Mouse (Mus musculus) T-cell, adult 66 days (primary cell): ENCODE measurements around the gene Lenep. TPM values are rescaled to one million over a fixed set of nuclear protein-coding genes. Genes with fewer than 3 reads are reported as not detected.

Experiments
- total RNA-seq, 2 experiments: library from RNA; stranded (reverse); gene quantifications; 3 replicates in 1 of 2; 4 replicates in 1 of 2; pipeline ENCODE4 v1.2.4; 2023

The Lenep gene
- under 1 TPM in 1 of 2 experiments, not detected in 1; 0.89 TPM for total RNA-seq

DNA sequence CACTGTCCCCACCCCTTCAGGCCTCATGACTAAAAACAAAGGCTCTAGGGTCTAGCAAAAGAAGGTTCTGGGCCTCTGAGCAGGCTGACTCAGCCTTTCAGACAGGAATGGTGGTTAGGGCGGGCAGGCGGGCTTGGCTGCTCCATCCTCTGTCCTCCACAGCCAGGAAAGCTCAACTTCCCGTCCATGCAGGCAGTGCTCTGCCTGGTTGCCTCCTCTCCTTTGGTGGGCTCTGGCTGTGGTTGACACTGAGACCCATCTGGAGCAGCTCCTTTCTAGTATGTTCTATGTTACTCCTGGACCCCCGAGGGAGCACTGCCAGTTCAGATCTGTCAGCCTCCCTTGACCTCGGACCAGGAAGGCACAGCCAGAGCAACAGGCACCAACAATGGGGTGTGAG, at the start of gene Lenep:
TSS of gene Lenep (minus strand) at position 101 of the 400 bp plus-strand sequence.

GRCm38 (mm10) chr3:89436176-89437113, 33.9 kb upstream of the Lenep start, which contains the start of gene Pbxip1:
Gene Pbxip1, plus strand, starts transcription at chr3:89436706.

DNA sequence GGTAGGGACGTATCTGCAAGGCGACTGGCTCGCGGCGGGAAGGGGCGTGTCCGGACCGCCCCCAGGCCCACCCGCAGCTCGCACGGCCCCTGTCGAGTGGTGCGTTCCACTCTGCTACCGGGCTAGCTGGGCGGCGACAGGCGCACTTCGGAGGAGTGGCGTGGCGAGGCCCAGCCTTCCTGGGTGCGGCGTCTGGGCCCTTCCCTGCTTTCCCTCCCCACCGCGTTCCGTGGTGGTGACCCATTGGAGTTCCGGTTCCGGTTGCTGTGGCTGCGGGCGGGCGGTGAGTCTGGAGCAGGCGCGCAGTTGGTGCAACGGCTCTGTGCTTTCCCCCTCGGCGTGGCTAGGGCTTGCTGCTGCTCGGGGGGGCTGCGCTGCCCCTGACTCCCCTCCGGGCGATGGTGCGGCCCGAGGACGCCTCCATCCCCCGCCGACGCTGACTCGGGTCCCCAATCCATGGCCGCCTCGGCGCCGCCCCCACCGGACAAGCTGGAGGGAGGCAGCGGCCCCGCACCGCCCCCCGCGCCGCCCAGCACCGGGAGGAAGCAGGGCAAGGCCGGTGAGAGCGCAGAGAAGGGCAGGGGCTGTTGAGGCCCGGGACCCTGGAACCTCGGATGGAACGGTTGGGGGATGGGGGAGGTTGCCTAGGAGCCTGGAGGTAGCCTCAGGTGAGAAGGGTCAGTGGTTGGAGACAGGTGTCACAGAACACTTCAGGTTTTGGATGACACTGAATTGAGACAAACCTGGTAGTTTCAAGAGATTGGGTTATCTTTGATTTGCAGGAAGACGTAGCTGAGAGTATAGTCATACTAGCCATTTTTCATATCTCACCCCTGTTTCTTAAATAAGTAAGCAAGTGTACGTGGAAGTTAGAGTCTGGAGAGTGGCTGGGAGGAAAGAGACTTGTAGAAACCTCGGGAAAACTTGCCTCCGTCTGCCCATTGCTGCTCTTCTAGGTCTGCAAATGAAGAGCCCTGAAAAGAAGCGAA, 27.9 kb upstream of the Lenep start, which contains the start of gene Pygo2:
TSS of gene Pygo2 (plus strand) at position 44 of the 989 bp plus-strand sequence.

GRCm38 (mm10) chr3:89418170-89418860, 15.7 kb upstream of the Lenep start, which contains the start of the genes Cks1b and Shc1:
Gene Cks1b, minus strand, starts transcription at chr3:89418383.
Gene Shc1, plus strand, starts transcription at chr3:89418443.

GRCm38 (mm10) chr3:89411490-89412393, 9.1 kb upstream of the Lenep start, which contains the start of gene Flad1:
Gene Flad1, minus strand, starts transcription at chr3:89411870.

GRCm38 (mm10) chr3:89394006-89394893, 8.3 kb downstream of the Lenep start, which contains the start of gene Zbtb7b:
Gene Zbtb7b, minus strand, starts transcription at chr3:89394776.

DNA sequence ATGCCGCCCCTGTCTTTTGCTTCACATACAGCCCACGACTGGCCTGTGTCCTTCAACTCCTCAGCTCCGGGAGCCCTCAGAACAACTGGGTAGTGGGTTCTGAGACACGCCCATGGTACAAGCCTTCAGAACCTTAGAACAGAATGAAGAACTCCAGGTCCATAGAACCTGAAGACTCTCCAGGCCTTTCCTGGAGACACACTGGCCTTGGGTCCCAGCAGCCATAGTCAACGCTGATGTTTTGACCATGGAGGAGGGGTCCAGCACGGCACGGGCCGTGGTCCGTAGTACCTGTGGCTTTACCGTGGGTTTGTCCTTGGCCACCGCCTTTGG, 37.5 kb downstream of the Lenep start, which contains the start of gene Dcst1:
TSS of gene Dcst1 (minus strand) at position 101 of the 333 bp plus-strand sequence.

DNA sequence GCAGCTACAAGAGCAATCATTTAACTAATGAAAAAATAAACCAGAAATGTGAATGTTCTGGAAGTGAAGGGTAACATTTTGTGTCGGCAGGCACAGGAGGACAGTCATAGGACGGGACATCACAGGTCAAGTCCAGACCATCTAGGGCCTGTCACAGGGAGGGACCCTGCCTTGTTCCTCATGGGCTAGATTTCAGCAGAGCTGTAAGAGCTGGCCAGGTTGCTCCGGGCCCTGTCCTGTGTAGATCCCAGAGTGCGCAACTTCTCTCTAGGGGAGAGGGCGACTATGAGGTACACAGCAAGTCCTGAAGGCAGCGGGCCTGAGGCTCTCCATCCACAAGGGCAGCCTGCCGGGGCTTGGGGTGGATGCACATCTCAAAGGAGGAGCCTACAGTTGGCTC, 40.9 kb downstream of the Lenep start, which contains the start of gene Dcst2:
TSS of gene Dcst2 (plus strand) at position 301 of the 400 bp plus-strand sequence.

Other genes starting within 250 kb of the Lenep start
- 10 to 100 TPM; 11.3 to 14.4 TPM for gene Hcn3, start 242.6 kb downstream of the Lenep start, total RNA-seq
- 100 to 1,000 TPM; 123 to 131 TPM for gene Clk2, start 238.0 kb downstream of the Lenep start, total RNA-seq
- gene Scamp3, start 225.3 kb downstream of the Lenep start, total RNA-seq, result 100 to 1,000 TPM; 159 to 177 TPM
- 100 to 1,000 TPM; 178 to 181 TPM for gene Fam189b, start 219.7 kb downstream of the Lenep start, total RNA-seq
- 10 to 100 TPM; 64.0 to 68.6 TPM for gene Gba, start 199.9 kb downstream of the Lenep start, total RNA-seq
- 1 to 10 TPM; 3.4 to 6.3 TPM for gene Thbs3, start 187.6 kb downstream of the Lenep start, total RNA-seq
- 10 to 100 TPM; 85.4 to 95.2 TPM for gene Mtx1, start 175.7 kb downstream of the Lenep start, total RNA-seq
- gene Muc1, start 173.7 kb downstream of the Lenep start, total RNA-seq, result under 1 TPM in 1 of 2 experiments, not detected in 1; 0.87 TPM
- 100 to 1,000 TPM; 100 to 110 TPM for gene Krtcap2, start 156.8 kb downstream of the Lenep start, total RNA-seq
- gene Trim46, start 156.5 kb downstream of the Lenep start, total RNA-seq, result 1 to 10 TPM; 1.6 to 2.3 TPM
- gene Dpm3, start 143.4 kb downstream of the Lenep start, total RNA-seq, result 10 to 100 TPM; 68.1 to 70.0 TPM
- gene Slc50a1, start 132.2 kb downstream of the Lenep start, total RNA-seq, result 100 to 1,000 TPM in 1 of 2 experiments, 10 to 100 TPM in 1; 98.1 to 113 TPM
- not detected for gene Efna1, start 121.7 kb downstream of the Lenep start, total RNA-seq
- gene Efna3, start 79.8 kb downstream of the Lenep start, total RNA-seq, result not detected
- gene Efna4, start 64.8 kb downstream of the Lenep start, total RNA-seq, result not detected
- gene Adam15, start 52.8 kb downstream of the Lenep start, total RNA-seq, result 10 to 100 TPM; 11.4 to 12.0 TPM
- not detected for gene Dcst2, start 40.8 kb downstream of the Lenep start, total RNA-seq
- gene Dcst1, start 37.5 kb downstream of the Lenep start, total RNA-seq, result under 1 TPM in 1 of 2 experiments, not detected in 1; 0.76 TPM
- 100 to 1,000 TPM in 1 of 2 experiments, 10 to 100 TPM in 1; 98.0 to 107 TPM for gene Zbtb7b, start 8.0 kb downstream of the Lenep start, total RNA-seq
- gene Flad1, start 9.1 kb upstream of the Lenep start, total RNA-seq, result 10 to 100 TPM; 34.1 to 34.4 TPM
- gene Cks1b, start 15.6 kb upstream of the Lenep start, total RNA-seq, result 10 to 100 TPM in 1 of 2 experiments, 1 to 10 TPM in 1; 6.3 to 11.8 TPM
- 10 to 100 TPM; 87.6 to 92.3 TPM for gene Shc1, start 15.7 kb upstream of the Lenep start, total RNA-seq
- 10 to 100 TPM; 45.5 to 46.1 TPM for gene Pygo2, start 27.4 kb upstream of the Lenep start, total RNA-seq
- gene Pbxip1, start 33.9 kb upstream of the Lenep start, total RNA-seq, result 100 to 1,000 TPM; 100 to 101 TPM
- gene Pmvk, start 51.7 kb upstream of the Lenep start, total RNA-seq, result 10 to 100 TPM in 1 of 2 experiments, 1 to 10 TPM in 1; 6.2 to 11.9 TPM
- gene Kcnn3, start 117.4 kb upstream of the Lenep start, total RNA-seq, result under 1 TPM in 1 of 2 experiments, not detected in 1; 0.12 TPM